Mouse (Mus musculus) embryo, embryonic 9.5 days (tissue): ENCODE measurements around the gene Mtnr1b.
"Not testable (repeated sequence)": the region's sequence is repeated elsewhere in the genome, so short reads cannot be mapped to it uniquely, and the experiment has no call there.

Experiments
- DNase-seq: peaks from one replicate; pipeline ENCODE4 v3.0.0-alpha.2; 2017; ENCODE audit errors: extremely low spot score

The Mtnr1b gene

DNA sequence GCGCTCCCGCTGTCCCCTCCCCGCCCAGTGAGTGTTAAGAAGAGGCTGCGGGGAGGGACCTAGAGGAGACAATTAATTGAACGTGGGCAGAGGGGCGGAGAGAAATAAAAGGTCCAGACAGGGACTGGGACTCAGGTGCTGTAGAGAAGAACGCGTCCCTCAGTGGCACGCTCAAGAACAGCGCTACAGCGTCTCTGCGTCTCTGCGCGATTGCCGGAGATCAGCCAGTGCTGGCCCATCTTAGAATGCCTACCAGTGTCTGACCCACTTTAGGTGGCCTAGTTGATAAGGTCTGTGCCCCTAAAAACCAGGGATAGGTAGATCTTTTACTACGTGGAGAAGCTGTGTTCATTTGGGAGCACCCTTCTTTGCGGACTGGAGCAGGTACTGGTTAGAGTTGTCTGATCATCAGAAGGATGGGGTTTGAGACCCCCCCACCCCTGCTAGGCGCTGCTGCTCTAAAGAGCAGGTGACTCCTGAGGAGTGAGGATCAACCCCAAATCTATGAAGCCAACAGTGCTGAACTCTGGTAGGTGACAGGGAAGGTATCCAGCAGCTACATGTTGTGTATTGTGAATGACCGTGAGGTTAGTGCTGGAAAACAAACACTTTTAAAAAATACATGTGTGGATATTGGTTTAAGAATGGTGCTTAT lies at the start of gene Mtnr1b:
TSS of gene Mtnr1b (minus strand) at position 51 of the 655 bp plus-strand sequence.
- DNase-seq: no peak

DNA sequence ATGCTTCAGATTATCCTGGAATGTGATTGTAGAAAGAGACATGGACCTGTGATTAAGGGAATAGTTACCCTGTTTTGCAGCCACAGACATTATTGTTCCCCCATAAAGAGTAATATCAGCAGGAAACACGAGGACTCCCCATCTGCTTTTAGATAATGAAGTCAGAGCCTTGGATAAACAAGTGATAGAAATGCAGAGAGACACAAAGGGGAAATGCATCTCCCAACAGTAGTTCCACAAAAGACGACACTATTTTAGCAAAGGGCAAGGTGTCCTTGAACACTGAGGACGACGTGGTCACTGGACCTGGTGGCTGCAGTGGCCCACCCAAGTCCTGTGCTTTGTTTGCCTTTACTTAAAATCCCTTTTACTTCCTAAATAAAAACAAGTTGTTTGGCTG lies 45.9 kb upstream of the Mtnr1b start:
- no peak for DNase-seq

DNA sequence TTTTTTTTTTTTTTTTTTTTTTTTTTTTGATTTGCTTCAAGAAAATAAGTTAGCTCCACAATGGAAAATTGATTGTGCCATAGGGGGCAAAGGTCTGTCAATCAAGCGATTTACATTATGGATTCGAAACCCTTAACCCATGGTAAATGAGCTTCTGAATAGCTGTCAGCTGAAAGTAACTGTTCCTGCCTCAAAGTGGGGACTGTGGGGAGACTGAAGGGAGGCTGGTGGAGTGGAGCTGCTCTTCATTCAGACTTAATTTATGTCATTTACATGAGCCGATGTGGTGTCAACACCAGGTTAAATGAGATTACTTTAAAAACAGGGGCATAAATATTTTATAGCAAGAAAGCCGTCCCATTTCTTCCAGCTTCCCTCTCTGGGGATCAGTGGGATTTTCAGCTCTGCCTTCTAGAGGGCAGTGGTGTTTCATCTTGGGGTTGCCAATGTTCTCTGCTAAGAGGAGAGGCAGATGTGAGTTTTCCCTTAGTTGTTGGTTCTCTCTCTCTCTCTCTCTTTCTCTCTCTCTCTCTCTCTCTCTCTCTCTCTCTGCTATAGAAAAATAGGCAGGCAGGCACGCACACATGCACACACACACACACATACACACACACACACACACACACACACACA lies 45.1 kb upstream of the Mtnr1b start:
- DNase-seq: no peak

DNA sequence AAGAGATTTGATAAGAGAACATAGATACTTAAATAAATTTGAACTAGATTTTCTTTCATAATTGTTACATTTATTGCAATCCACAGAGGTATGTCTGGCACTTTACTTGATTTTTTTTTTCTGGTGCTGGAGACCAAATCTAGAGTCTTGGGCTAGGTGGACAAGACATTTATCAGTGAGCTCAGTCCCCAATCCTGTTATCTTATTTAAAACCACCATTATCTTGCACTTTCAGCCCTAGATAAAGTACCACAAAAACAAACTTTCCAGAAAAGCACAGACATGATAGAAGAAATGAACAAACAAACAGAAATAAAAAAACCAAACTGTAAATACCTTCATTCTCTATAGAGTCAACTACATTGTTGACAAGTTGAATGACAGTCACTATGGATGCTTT lies 42.2 kb upstream of the Mtnr1b start:
- DNase-seq: no peak

DNA sequence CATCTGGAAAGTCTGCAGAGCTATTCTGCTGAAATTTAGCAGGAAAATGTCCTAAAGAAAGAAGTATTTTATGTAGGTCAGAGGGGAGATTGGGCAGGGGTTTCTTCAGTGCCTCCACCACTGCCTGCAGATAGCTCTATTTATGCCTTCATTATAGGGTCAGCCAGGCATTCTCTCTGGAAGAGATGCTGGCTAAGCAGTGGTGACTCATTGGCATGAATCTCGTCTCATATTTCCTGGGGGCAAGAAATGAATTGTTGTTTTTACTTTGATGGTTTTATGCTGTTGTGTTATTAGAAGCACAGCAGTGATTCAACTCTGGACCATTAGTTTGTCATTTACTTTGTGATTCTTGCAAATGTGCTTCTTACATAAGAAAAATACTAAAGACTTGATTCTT lies 38.4 kb upstream of the Mtnr1b start:
- DNase-seq: no peak

DNA sequence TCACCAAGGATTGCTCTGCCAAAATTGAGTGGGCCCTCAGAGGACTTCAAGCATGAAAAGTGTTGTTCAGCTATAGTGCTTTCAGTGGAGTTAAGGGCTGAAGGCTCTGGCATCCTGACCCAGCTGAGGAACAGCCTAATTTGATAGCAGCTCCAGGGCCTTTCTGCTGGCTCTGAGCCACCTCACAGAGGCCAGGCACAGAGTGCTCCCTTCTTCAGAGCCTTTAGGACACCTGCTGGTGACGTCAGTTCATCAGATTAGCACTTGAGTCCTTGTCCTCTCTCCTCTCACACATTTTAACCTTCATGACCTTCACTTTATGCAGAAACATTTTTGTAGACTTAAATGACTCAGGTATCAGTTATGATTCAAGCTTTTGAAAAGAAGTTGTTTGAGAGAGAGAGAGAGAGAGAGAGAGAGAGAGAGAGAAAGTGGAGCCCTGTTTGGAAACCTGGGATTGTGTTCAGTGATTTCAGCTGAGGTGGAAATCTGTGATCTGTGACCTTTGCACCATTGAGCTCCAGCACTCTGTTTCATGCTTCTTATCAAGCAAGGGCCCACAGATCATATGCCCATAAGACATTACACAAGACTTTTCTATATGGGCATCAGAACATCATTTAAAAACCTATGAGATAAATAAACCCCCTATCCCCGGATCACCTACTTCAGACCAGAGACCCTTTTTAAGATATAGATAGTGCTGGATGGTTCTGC lies 35.2 kb upstream of the Mtnr1b start:
- DNase-seq: no peak

DNA sequence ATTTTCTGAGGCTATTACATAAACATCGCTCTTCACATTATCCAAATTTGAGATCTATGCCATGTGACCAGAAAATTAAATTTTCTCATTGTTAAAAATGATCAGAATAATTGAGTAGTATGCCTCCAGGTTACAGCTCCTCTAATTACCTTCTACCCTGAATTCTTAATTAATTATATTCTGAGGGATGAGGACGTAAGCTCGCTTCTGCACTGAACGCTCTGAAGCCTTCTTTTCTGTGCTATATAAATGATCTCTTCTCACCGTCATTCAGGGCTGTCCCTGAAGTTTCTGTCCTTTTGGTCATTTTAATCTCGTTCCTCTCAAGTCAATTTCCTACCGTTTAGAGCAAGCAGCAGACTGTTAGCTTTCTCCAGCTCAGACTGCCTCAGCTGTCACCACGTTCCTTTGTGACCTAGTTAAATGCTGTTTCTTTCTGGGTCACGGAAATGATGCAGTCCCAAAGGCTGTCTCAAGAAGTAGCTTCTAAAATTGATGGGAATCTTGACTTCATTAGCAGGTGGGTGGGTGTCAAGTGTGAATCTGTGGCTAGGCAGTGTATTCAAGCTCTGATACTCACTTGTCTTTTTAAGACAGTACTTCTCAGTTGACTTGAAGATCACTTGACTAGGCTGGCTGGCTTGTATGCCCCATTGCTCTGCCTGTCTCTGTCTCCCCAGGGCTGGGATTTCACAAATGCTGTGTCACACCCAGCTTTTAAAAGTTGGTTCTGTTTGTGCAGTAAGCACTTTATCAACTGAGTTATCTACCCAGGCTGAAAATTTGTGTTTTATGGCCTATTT lies 29.8 kb upstream of the Mtnr1b start:
- DNase-seq: no peak

DNA sequence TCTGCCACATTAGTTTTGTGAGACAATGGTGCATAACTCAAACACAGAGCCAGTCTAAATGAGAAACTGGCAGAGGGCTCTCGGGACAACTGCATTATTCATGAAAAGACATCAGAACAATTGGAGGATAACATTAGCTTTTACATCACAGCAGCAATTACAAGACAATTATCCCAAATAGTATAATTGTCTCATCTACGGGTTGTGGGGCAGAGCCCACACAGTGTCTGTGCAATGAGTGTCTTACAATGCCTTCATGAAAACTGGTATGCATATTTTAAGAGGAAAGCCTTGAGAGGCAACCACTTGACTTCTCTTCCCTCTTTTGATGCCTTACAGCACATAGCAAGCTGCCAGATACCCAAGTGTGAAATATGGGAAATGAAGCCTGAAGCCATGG lies 23.8 kb upstream of the Mtnr1b start:
- no peak for DNase-seq

DNA sequence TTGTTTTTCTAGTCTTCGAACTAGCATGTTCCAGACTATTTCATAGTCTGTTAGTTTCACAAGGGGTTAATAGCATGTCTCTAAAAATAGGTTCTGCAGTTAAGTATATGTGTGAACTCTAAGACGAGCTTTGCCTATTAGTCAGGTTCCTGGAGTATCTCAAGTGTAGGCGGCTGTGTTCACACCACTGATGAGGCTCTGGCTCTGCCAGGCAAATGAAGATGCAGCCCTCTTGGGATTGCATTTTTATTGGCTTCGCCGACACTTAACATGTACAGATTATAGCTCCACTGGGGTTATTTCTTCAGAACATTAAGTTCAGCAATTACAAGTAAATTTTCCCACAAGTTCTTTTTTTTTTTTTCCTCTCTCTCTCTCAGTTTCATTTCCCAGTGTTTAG lies 12.4 kb upstream of the Mtnr1b start:
- no peak for DNase-seq

DNA sequence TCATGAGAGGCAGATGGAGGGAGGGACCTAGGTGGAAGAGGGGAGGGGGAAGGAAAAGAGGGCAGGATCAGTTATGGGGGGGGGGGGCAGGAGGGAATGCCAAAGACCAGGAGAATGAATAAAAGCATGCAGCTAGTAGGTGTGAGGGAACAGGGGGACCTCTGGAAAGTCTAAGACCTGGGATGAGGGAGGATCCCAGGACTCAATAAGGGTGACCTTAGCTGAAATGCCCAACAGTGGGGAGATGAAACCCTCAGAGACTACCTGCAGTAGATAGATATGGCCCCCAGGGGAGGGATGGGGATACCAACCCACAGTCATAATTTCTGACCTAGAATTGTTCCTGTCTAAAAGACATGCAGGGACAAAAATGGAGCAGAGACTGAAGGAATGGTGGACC lies 6.4 kb upstream of the Mtnr1b start:
- no peak for DNase-seq

DNA sequence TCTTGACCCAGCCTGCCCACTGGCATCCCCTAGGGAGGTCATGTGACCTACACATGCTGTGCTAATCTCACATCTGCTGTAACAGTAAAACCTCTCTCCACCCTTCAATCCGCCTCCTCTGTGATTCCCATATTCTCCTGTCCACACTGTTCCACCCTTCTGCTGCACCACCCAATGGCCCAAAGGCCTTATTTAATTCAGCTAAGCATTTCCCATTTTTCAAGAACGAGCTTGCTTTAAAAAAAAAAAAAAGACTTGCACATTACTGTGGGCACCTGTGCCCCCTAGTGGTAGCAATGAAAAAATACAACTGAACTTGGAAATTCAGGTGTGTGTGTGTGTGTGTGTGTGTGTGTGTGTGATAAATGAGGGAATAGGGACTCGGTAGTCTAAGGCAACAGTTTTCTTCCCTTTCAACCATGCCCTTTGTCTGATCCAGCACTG lies 5.8 kb upstream of the Mtnr1b start:
- DNase-seq: peak; percentile 45

DNA sequence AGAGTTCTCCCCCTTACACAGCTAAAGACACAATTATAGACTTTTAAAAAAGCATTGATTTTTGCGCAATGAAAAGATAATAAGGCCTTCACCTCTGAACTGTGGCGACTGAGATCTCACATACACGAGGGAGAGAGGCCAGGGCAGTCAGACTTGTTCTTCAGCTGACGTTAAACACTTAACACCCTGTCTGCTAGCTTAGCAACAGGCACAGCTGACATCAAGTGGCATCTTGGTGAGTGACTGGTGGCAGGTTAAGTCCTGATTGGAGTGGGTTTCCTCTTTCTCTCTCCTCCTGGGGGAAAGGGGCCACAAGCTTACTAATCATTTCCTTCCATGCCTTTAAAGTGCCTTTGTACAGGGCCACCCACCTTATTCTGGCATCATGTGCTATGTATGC lies 4.3 kb downstream of the Mtnr1b start:
- DNase-seq: no peak

DNA sequence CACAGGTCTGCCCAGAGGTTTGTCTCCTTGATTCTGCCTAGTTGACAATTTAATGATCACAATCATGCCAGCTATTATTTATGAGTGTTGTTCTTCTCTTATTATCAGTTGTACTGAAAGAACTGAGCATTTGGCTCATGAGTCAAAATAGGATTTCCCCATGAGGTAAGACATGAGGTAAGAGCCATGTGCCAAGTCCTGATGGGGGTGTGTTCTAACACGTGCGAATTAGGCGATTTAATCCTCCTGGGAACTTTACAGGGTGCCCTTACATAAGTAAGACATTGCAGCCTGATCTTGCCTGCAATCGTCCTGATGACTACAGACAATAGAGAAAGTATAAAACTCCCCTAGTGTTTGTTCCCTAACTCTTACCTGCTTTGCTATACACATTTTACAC lies 4.9 kb downstream of the Mtnr1b start:
- DNase-seq: no peak

DNA sequence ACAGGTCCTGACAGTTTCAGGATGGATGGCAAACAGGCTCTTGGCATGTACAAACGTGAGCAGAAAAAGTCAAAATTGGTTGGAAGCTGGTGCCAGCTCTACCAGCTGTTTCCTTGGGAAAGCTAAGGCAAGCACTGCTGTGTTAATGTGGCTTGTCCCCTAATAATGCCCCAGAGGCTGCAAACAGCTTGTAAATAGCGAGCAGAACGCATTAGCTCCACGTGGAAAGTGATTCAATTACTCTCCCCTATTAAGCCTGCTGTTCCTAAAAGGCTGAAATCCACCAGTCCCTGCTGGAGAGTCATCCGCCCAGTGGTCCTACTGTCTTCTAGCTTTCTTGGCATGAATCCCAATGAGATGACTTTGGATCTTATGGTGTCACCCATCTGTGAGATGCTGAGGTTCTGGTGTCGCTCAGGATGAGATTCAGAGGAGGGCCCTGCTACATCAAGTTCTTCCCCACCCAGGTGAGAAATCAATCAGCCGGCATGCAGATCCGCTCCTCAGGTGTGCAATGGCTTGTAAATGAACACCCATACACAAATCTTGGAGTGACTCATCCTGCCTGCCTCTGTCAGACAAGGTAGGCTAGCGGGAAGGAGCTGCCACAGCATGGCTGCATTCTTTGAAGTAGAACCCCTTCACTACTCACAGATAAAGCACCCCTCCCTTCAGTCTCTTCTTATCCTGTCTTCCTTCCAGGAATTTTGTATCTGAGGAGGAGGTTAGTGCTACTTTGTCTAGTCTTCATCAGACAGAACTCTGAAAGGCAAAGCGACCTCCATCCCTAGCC lies 7.9 kb downstream of the Mtnr1b start:
- no peak for DNase-seq

DNA sequence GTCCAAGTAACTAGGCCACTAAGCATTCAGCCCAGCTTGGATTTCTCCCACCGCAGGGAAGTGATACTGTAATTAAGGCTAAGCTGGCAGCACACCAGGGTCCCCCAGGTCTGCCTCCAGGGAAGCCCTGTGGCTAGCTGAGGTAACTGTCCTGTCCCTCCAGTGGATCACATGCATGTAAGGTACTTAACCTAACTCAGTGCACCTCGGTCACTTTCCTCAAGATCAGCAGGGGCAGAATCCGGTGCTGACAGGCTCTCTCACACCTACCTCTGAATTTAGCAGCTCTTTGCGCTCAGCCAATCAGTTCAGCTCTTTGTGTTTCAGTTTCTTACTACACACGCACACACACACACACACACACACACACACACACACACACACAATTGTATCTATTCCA lies 13.0 kb downstream of the Mtnr1b start:
- DNase-seq: no peak

DNA sequence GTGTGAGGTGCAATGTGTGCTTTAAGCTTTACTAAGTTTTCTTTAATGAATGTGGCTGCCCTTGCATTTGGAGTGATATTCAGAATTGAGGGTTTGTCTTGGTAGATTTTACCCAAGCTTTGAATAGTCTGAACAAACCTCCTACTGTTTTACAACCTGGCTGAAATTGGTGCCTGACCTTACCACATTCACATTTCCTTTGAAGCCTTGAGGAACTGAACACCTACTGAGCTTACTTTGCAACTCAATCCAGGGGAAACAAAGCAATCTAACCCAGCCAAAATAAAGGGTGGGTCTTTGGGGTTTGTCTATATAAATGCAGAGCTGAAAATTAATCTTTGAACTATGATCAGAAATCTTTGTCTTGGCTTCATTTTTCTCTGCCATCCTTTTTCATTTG lies 23.6 kb downstream of the Mtnr1b start:
- DNase-seq: no peak

DNA sequence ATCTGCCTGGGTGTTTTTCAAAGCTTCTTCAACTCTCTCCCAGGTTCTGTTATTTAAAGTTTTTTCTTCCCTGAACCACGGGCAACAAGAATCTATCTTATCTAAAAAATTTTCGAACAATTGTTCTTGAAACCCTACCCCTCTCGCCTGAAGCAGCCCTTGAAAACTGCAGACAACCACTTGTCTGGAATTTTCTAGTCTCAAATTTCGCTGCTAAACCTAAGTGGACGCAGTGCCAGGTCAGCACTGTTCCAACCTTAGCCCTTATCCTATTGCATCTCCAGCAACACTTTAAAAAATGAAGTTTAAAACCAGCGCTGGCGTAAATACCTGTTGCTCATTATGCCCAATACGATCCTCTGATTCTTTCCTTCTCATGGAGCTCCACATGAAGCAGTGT lies 29.0 kb downstream of the Mtnr1b start:
- no peak for DNase-seq

DNA sequence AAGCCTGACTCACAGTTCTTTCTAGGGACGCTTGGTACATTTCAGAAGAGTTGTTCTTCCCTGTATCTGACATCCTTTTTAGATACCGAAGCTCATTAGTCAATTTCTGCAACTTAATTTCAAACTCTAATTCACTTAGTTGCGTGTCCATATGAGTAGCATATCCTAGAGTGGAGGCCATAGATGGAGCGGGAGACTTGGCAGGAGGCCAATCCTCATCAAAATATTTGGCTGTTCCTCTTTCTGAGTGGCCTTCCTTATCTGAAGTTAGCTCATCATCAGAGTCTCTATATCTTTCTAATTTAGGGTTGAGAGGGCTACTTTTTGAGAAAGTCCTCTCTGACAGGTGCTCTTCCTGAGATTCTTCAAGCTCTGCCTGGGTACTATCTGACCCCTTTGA lies 29.4 kb downstream of the Mtnr1b start:
- not testable (repeated sequence) for DNase-seq

DNA sequence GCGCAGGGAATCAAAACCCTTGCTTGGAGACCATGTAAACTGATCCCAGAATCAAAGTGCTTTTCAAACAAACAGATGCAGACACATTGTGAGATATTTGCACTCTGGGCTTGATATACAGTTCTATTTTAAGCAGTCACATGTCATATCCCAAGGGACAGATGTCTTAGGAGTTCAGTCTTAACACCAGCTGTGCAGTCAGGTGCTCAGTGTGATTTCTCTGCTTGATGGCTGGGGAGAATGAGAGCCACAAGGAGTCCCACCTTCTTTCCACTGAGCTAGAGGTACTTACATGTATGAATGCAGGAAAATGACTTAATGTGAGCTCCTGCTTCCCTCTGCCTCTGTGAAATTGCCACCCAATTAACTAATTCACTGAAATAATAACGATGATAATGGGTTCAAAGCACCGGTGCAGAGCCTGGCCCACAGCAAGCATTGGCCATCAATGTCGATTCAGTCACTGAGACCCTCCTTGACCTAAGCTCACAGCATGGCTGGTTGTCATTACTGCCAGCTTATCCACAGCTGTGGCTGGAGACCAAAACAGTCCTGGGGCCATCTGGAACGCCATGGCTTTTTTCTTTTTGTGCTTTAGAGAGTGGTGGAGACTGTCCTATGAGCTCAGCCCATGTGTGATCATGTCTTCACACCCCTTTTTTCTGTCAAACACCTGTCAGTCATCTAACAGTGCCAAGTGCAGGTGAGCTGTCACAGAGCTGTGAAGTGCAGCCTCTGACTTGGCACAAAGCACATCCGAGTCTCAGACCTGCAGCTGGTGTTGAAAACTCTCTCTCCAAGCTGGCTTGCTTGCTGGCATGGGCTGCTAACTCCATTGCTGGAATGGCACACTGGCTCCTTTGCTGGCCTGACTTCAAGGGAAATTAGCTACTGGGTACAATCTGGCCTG lies 61.1 kb downstream of the Mtnr1b start:
- no peak for DNase-seq

DNA sequence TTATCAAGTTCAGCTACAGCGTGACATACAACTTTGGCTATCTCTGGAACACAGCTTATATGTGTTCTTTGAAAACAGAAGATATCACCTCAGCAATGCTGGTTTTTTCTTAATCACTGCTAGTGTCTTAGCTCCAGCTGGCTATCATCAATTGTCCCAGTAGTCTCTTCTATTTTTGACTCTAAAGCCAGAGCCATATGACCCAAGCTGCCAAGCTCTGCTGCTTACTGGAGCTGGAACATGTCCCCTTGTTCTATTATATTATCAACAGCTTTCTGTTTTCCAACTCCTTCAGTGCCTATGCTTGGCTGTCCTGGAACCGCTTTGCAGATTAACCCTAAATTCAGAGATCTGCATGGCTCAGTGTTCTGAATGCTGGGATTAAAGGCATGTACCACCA lies 70.1 kb downstream of the Mtnr1b start:
- DNase-seq: no peak
